Mouse (Mus musculus) spleen, adult 2 months (tissue): ENCODE data around the gene Ktn1.

ENCODE experiments used
- CTCF ChIP-seq: fragments of 200-500 bp; IDR thresholded peaks from 2 replicates; pipeline ENCODE4 v1.5.1; 2011; ENCODE audit warnings: mild to moderate bottlenecking, inconsistent platforms; ENCODE audit not compliant: insufficient read depth, insufficient read length, insufficient replicate concordance; ENCODE audit errors: extremely low read depth
- POLR2A ChIP-seq: fragments of 200-500 bp; IDR thresholded peaks from 2 replicates; pipeline ENCODE4 v1.6.1; 2011; ENCODE audit warnings: low read depth, low read length, inconsistent platforms

DNA sequence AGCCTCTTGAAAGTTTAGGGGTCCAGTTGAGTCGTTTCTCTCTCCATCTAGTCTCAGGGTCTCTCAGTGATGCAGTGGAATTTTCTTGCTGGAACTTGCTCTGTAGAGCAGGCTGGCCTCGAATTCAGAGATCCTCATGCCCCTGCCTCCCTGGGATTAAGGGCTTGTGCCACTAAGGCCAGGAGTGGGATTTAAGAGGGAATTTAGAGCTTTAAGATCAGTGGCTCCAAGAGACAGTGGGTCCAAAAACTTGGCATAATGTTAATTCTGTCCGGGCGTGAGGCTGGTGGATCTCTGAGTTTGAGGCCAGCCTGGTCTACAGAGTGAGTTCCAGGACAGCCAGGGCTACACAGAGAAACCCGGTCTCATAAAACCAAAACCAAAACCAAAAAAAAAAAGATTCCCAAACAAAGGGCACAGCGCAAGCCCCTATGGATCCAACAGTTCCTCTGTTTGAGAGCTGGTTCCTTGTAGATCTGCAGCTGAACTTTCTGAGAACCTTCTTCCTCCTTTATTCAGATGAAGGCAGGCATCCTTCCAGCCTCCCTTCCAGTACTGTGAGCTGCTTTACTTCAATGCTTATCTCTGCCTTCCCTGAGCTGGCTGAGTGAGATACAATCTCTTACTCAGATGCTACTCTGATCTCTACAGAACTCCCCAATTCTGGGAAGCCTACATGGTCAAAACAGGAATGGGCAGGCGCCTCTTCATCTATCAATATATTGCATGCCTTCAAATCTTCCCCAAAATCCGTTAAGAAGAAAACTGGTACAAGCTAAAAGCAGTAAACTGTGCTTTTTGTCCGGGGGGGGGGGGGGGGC lies 1.3 kb upstream of the Ktn1 start:
- TF ChIP-seq POLR2A, result no peak
- TF ChIP-seq CTCF, result no peak
